Mouse (Mus musculus): ENCODE measurements around the gene Tmem177.

Gene Tmem177

GRCm38 (mm10) chr1:119889347-119889746 lies 23.7 kb downstream of the Tmem177 start:
- DNase-seq (ENCODE audit: low read depth, low spot score): no peak

- no peak for DNase-seq (ENCODE audit: low read depth, low spot score)
These were observed 26.7 kb downstream of the Tmem177 start for GRCm38 (mm10) chr1:119886320-119886719.

DNA sequence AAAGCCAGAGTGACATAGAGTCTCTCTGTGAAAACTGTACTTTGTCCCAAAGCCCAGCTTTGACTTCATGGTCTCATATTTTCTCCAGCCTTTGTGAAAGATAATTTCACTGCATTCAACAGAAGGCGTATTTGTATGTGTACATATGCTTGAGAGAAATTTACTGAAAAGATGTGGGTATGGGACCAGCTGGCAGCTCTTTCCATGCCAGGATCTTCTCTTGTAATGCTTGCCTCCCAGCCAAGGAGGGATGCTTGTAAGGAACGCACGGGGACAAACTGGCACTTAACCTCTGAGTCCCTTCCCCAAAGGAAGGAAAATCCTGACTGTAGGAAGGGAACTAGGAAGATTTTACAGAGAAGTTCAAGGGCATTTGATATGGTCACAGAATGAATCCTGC lies 28.7 kb downstream of the Tmem177 start:
- no peak for DNase-seq (ENCODE audit: low read depth, low spot score)

- no peak for DNase-seq (ENCODE audit: low read depth, low spot score)
These were observed 34.1 kb downstream of the Tmem177 start for GRCm38 (mm10) chr1:119878909-119879308.

DNA sequence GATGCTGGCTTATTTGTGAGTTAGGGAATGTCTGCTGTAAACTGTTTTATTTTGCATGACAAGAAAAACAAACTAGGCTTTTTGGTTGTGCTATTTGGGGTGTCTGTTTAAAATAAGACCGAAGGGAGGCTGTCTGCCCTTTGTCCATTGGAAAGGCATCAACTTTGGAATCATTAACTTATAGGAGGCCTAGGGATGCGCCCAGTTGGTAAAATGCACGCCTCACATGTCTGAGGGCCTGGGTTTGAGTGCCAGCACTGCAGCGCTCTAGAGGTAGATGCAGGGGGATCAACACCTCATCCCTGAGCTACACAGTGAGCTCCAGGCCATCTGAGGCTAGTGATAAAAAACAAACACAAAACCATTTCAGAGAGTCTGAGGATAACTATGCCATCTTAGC lies 35.5 kb downstream of the Tmem177 start:
- DNase-seq (ENCODE audit: low read depth, low spot score): no peak

- DNase-seq (ENCODE audit: low read depth, low spot score): no peak
These were observed 44.4 kb downstream of the Tmem177 start for GRCm38 (mm10) chr1:119868395-119869161.

DNA sequence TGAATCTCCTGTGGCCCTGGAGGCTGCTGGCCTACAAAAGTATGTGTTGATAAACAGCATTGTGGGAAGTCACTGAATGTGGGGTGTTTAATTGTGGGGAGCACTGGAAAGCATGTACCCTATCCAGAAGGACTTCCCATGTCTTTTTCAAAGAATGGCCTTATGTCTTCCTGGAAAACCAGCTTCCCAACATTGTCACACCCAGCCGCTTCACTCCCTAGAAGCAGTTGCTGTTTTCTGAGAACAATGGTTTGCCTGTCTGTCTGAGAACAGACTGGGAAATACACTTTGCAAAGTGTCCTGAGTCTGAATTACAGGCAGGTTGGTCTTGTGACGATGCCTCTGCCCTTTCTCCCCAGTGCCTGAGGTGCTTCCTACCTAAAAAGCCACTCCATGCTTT lies 45.7 kb downstream of the Tmem177 start:
- DNase-seq (ENCODE audit: low read depth, low spot score): no peak

DNA sequence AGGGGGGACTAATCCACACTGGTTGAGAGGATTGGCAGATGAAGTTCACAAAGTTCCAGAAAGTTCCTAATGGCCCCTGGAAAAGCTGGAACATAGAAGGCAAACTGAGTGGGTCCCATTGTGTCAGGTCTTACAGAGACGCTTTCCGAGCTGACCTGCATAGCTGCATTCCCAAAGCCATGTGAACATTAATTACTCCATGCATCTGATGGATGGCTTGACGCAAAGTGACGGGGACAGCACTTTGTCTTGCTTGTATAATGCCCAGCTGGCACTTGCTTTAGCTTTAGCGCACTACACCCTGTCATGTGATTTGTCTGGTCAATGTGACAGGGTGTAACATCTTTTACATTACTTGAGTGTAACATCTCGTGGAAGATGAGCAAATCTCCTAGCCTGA lies 47.7 kb downstream of the Tmem177 start:
- no peak for DNase-seq (ENCODE audit: low read depth, low spot score)

- no peak for DNase-seq (ENCODE audit: low read depth, low spot score)
These were observed 49.3 kb downstream of the Tmem177 start for GRCm38 (mm10) chr1:119863507-119864296.

- no peak for DNase-seq (ENCODE audit: low read depth, low spot score)
These were observed 53.4 kb downstream of the Tmem177 start for GRCm38 (mm10) chr1:119859566-119859965.
